25 mouse cellular contexts compared by ENCODE assay signal in genomic region chr17:65561361-65562015, GRCm38 (mm10). TPM values are rescaled to one million over a fixed set of nuclear protein-coding genes. Genes with fewer than 3 reads are reported as not detected.
DNase-seq lines count a peak whose midpoint lies in the region; ATAC-seq lines count a peak whose summit lies in the region.
"Had no signal": no experiment of that assay in that cellular context is flagged by ENCODE, and none has a peak within 500 bp of the region (broad histone marks: within the 10 kb centered on the region; RNA-seq: fewer than 3 reads in every experiment).

No protein-coding gene starts in this region.

- no peak overlapping the region for H3K9ac ChIP-seq in embryonic facial prominence, embryonic 14.5 days (ENCODE audit: low read depth, low read length)
- H3K9ac ChIP-seq: embryonic facial prominence, embryonic 13.5 days; hindbrain, embryonic 15.5 days; limb, embryonic 13.5 days; liver, embryonic 15.5 days; midbrain, embryonic 15.5 days; neural tube, embryonic 12.5 days had no signal

- H3K36me3 ChIP-seq in embryonic facial prominence, embryonic 14.5 days (ENCODE audit: control insufficient read depth, insufficient read depth, low read length) = no peaks in the 10 kb centered on the region
- no peaks in the 10 kb centered on the region for H3K36me3 ChIP-seq in embryonic facial prominence, embryonic 10.5 days (replicated peaks)
- H3K36me3 ChIP-seq: embryonic facial prominence, embryonic 13.5 days; hindbrain, embryonic 15.5 days; limb, embryonic 13.5 days; liver, embryonic 15.5 days; midbrain, embryonic 15.5 days; neural tube, embryonic 12.5 days had no signal

- WGBS in embryonic facial prominence, embryonic 14.5 days = 40% methylated on average over 6 of the region's 6 CpGs
- 90% methylated on average over 6 of the region's 6 CpGs for WGBS in embryonic facial prominence, embryonic 10.5 days

- H3K4me1 ChIP-seq in embryonic facial prominence, embryonic 14.5 days (ENCODE audit: control insufficient read depth, insufficient read depth, low read length) = no peaks in the 10 kb centered on the region
- H3K4me1 ChIP-seq in embryonic facial prominence, embryonic 10.5 days = no peaks in the 10 kb centered on the region
- H3K4me1 ChIP-seq: embryonic facial prominence, embryonic 13.5 days; limb, embryonic 13.5 days; midbrain, embryonic 15.5 days; neural tube, embryonic 12.5 days had no signal

- peak; percentile 68 for DNase-seq in embryonic facial prominence, embryonic 14.5 days (ENCODE audit: low spot score)
- no peak for DNase-seq in embryonic facial prominence, embryonic 10.5 days (ENCODE audit: low spot score)
- peak; percentile 7 for DNase-seq in thymus, postnatal 0 days (ENCODE audit: low spot score)
- DNase-seq in thymus, postnatal 25 days = no peak
- DNase-seq in induced T-regulatory cell, adult 2 months (ENCODE audit: low read depth) = peak; percentile 38
- DNase-seq in adrenal gland, postnatal 14 days = no peak
- no peak for DNase-seq in retina, postnatal 1 day
- DNase-seq in adrenal gland, postnatal 10 days = no peak
- DNase-seq: cerebellum, adult 2 months; gastrocnemius, postnatal 10 days; heart, adult 2 months; heart, postnatal 36 days; spleen, adult 18-20 months; thymus, adult 18-20 months had no signal

- no peak overlapping the region for H3K4me3 ChIP-seq in embryonic facial prominence, embryonic 14.5 days (ENCODE audit: low read depth, low read length)
- no peak overlapping the region for H3K4me3 ChIP-seq in embryonic facial prominence, embryonic 10.5 days
- H3K4me3 ChIP-seq: embryonic facial prominence, embryonic 13.5 days; heart, adult 2 months; hindbrain, embryonic 15.5 days; limb, embryonic 13.5 days; liver, embryonic 15.5 days; megakaryocyte, embryonic 14.5 days; midbrain, embryonic 15.5 days; neural tube, embryonic 12.5 days had no signal

- no peak overlapping the region for H3K27ac ChIP-seq in embryonic facial prominence, embryonic 14.5 days (replicated peaks; ENCODE audit: low read depth, low read length)
- H3K27ac ChIP-seq in embryonic facial prominence, embryonic 10.5 days (replicated peaks) = no peak overlapping the region
- H3K27ac ChIP-seq: embryonic facial prominence, embryonic 13.5 days; heart, adult 2 months; hindbrain, embryonic 15.5 days; limb, embryonic 13.5 days; liver, embryonic 15.5 days; midbrain, embryonic 15.5 days; neural tube, embryonic 12.5 days had no signal

- no peak overlapping the region for H3K4me2 ChIP-seq in embryonic facial prominence, embryonic 14.5 days (ENCODE audit: low read depth, low read length)
- H3K4me2 ChIP-seq: embryonic facial prominence, embryonic 13.5 days; hindbrain, embryonic 15.5 days; limb, embryonic 13.5 days; liver, embryonic 15.5 days; midbrain, embryonic 15.5 days; neural tube, embryonic 12.5 days had no signal

- H3K27me3 ChIP-seq in embryonic facial prominence, embryonic 14.5 days (replicated peaks; ENCODE audit: control insufficient read depth, insufficient read depth, low read length) = no peaks in the 10 kb centered on the region
- no peaks in the 10 kb centered on the region for H3K27me3 ChIP-seq in embryonic facial prominence, embryonic 10.5 days (replicated peaks; ENCODE audit: low read depth, poor library complexity, severe bottlenecking)
- H3K27me3 ChIP-seq: hindbrain, embryonic 15.5 days; limb, embryonic 13.5 days; liver, embryonic 15.5 days; midbrain, embryonic 15.5 days; neural tube, embryonic 12.5 days had no signal

- no peak for ATAC-seq in embryonic facial prominence, embryonic 14.5 days (ENCODE audit: low read depth)
- ATAC-seq: intestine, embryonic 16.5 days; lung, postnatal 0 days; midbrain, embryonic 15.5 days had no signal

- no peaks in the 10 kb centered on the region for H3K9me3 ChIP-seq in embryonic facial prominence, embryonic 14.5 days (ENCODE audit: control insufficient read depth, low read length)
- no peaks in the 10 kb centered on the region for H3K9me3 ChIP-seq in embryonic facial prominence, embryonic 10.5 days
- H3K9me3 ChIP-seq: embryonic facial prominence, embryonic 13.5 days; hindbrain, embryonic 15.5 days; limb, embryonic 13.5 days; liver, embryonic 15.5 days; megakaryocyte, embryonic 14.5 days; midbrain, embryonic 15.5 days; neural tube, embryonic 12.5 days had no signal

RNA-seq across cellular contexts. Expression of gene Tmem232, which starts 20.9 kb away (rescaled TPM):
- 0.31 and 1.0 TPM in 2 replicates for polyA plus RNA-seq in embryonic facial prominence, embryonic 14.5 days (2014; fragmentation: Nextera tagmentation; extraction: Ambion mirVana)
- polyA plus RNA-seq in embryonic facial prominence, embryonic 10.5 days (2016; fragmentation: Nextera tagmentation; extraction: Ambion mirVana) = not detected in 2 replicates
- polyA plus RNA-seq in thymus, postnatal 0 days (2015; fragmentation: Nextera tagmentation; extraction: Ambion mirVana) = 0.09 TPM in 1 of 2 replicates, not detected in the other
- not detected in 2 replicates for total RNA-seq in adrenal gland, postnatal 14 days (2021)
- under 1 TPM in 1 of 2 experiments, not detected in 1; 0.15 TPM for total RNA-seq in adrenal gland, postnatal 10 days (2021)
- total RNA-seq: heart, adult 2 months; heart, postnatal 36 days had no signal
- polyA plus RNA-seq: intestine, embryonic 16.5 days; kidney, embryonic 14.5 days; large intestine, adult 2 months; liver, embryonic 15.5 days had no signal

RNA-seq across cellular contexts. Expression of gene Vapa, which starts 51.9 kb away (rescaled TPM):
- 203 and 215 TPM in 2 replicates for polyA plus RNA-seq in embryonic facial prominence, embryonic 14.5 days (2014; fragmentation: Nextera tagmentation; extraction: Ambion mirVana)
- polyA plus RNA-seq in embryonic facial prominence, embryonic 10.5 days (2016; fragmentation: Nextera tagmentation; extraction: Ambion mirVana) = 169 and 171 TPM in 2 replicates
- 199 and 209 TPM in 2 replicates for polyA plus RNA-seq in thymus, postnatal 0 days (2015; fragmentation: Nextera tagmentation; extraction: Ambion mirVana)
- 132 and 134 TPM in 2 replicates for total RNA-seq in adrenal gland, postnatal 14 days (2021)
- 100 to 1,000 TPM; 108 to 115 TPM for total RNA-seq in adrenal gland, postnatal 10 days (2021)

Comparison
In these comparisons a context has a peak if more than half of its experiments do, and no peak if none do; other contexts are left out.
1. DNase-seq: peak in embryonic facial prominence, embryonic 14.5 days (single experiment), thymus, postnatal 0 days (single experiment) and induced T-regulatory cell, adult 2 months (single experiment); none in embryonic facial prominence, embryonic 10.5 days (single experiment), thymus, postnatal 25 days (single experiment), adrenal gland, postnatal 14 days (single experiment), retina, postnatal 1 day (single experiment) and adrenal gland, postnatal 10 days (single experiment).